Mouse (Mus musculus) liver, adult 2 months (tissue): ENCODE data around the gene Psma6.

Experiments
- CTCF ChIP-seq: fragments of 200-500 bp; IDR thresholded peaks from 2 replicates; pipeline ENCODE4 v1.5.1; 2011; ENCODE audit warnings: low read depth, low read length, control low read depth
- POLR2A ChIP-seq: fragments of 200-500 bp; IDR thresholded peaks from 2 replicates; pipeline ENCODE4 v1.6.1; 2011; ENCODE audit warnings: low read length, control low read depth; ENCODE audit not compliant: insufficient read depth; ENCODE audit errors: extremely low read depth

DNA sequence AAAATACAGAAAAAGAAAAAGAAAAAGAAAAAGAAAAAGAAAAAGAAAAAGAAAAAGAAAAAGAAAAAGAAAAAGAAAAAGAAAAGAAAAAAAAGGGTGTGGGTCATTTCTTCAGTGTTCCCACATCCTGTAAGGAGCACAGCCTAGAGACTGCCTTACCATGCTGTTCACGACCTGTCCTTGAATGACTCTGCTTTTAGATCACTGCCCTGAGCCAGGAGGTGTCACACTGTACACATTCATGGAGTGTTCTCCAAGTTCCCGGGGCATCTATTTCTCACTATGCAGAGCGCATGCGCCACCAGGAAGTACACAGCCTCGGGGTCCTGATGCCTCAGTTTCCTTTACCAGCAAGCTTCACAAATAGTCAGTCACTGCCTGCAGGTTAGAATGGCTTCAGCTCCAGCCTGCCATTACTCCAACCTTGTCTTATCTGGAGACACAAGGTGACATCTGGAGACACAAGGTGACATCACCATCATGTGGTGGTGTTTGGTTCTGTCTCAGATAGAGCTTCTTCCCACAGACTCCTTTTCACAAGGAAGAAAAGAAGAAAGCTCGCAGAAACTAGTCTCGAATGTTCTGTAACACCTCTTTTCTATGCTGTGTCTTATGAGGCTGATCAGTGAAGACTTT lies 48.4 kb downstream of the Psma6 start:
- TF ChIP-seq CTCF (no peak), POLR2A (no peak)
